Mouse (Mus musculus): ENCODE data around the gene Epb41l2.

The Epb41l2 gene

DNA sequence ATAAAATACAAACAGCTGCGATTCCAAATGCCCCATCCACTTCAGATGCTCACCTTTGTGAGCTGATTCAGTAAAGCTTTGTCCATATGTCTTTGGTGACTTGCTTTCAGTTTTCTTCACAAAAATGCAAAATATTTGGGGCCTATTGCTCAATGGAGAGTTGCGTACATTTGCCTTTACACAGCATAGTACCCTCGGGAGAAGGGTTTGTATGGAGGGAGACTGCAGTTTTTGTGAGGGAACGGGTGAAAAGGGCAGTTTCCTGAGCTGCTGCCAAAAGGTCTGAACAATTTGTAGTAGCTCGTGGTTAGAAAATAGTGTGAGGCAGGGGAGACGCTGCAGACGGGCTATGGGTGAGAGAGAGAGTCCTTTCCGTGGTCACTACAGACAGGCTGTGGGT lies 40.5 kb downstream of the Epb41l2 start:
- no peak for DNase-seq (ENCODE audit: low spot score in 2 of 2)

DNA sequence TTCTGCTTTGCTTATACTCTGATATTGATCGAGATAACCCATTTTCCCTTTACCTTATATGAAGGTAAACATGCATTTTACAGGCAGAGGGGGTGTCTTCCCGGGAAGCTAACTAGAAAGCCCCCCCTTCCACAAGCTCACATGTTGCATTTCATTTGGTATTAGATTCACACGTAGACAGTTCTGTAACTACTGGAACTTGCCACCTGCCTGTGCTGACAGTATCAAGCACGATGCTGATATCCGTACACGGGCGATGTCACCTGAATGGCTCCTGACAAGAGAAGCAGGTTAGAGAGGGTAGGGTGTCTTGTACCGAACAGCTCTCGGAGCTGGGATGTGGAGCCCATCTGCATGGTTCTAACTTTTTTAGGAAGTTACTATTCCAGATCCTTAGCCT lies 41.0 kb downstream of the Epb41l2 start:
- DNase-seq (ENCODE audit: low spot score in 2 of 2): no peak

DNA sequence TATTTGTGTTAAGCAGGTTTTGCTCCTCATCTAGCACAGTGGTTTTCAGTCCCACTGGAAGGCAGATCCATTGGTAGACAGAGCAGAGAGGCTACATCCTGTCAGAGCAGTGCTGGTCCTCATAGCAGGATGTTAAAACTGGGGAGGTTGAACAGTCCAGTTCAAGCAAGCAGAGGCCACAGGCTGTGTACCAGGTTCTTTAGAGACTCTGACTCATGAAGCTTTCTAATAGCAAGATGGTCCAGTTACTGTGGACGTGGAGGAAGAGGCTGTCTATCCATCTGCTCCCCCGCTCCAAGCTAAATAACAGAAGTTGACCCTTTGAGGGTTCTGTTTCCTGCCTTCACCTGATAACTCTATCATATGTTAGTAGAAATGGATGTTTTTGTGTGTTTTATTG lies 41.8 kb downstream of the Epb41l2 start:
- no peak for DNase-seq (ENCODE audit: low spot score in 2 of 2)

DNA sequence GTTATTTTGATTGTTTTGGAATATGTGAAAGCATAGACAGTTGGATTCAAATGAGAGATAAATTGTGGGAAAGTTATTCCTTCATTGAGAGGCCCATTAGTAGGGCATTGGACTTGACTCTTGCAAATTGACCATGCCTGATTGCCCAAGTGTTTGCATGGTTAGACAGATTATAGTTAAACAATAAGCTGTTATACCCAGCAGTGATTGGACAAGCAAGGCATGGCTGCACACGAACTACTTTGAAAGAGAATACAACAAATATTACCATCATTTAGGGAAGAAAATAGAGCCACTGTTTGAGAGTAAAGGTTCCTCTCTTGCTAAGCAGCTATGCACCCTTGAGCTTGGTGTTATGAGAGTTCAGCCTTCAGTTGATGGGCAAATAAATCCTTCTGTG lies 43.3 kb downstream of the Epb41l2 start:
- DNase-seq (ENCODE audit: low spot score in 2 of 2): no peak

DNA sequence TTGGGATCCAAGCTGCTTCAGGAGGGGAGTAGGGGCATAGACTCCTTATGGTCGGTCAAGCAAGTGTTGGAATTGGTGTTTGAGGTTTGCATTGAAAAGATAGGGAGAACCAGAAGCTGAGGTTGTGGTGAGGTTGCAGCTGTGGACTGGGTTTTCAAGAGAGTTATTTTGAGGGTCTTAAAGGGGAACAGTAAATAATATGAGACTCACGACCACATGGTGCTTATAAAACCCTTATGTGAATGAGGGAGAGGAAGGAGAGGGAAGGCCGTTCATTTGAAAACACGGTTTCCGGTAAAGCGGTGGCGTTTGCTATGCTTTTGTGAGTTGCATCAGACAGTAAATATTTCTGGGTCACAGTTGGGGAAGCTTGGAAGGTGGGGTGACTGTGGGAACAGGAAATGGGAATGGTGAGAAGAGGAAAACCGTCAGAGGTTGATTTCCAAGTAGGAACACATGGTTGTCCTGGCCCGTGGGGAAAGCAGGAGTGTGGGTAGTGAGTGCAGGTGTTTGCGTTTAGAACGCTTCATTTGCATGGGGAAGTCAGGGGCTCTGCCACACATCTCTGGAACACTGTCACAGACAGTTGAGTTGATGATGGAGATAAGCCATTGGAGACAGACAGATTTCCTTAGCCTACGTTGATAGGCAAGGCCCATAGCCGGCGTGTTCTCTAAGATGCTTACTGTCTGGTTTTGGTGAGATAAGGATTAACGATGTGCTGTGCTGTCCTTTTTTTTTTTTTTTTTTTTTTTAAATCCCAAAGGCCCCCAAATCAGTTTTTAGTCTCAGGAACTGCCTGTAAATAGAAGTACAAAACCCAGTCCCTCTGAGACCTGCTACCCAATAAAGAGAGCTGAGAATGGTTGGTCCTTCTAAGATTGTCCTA lies 44.5 kb downstream of the Epb41l2 start:
- no peak for DNase-seq (ENCODE audit: low spot score in 2 of 2)

DNA sequence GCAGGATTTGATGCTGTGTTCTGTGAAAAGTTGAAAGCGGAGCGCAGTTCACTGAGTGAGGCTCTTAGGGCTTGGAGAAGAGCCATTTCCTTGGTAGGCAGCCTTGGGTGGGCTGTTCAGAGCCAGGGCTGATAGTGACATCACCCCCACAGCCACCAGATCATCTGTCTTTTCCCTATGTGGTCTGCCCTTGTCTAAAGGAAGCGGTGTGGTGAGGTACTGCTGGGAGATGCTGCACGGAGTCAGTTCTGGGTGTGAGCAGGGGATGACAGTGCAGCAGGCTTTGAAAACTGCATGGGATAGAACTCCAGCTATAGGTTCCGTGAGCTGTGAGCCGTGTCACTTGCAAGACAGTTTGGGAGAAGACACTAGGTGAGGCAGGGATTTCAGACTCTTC lies 45.1 kb downstream of the Epb41l2 start:
- no peak for DNase-seq (ENCODE audit: low spot score in 2 of 2)

DNA sequence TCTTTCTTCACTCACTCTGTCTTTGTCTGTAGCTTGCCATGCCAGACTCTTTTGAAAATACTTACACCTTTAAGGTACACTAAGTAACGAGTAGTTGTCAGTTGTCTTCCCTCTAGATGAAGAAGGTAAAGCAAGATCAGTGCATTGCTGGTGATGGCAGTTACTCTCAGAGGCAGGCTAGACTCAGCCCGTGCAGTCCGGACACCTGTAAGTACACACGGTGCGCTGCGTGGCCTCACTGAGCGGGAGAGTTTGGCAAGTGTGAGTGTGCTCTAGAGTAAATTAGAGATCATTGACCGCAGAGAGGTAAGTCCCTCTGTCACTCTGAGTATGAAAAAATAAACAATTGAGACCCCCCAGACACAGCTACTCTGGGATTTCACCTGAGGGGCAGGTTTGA lies 46.0 kb downstream of the Epb41l2 start:
- no peak for DNase-seq (ENCODE audit: low spot score in 2 of 2)

DNA sequence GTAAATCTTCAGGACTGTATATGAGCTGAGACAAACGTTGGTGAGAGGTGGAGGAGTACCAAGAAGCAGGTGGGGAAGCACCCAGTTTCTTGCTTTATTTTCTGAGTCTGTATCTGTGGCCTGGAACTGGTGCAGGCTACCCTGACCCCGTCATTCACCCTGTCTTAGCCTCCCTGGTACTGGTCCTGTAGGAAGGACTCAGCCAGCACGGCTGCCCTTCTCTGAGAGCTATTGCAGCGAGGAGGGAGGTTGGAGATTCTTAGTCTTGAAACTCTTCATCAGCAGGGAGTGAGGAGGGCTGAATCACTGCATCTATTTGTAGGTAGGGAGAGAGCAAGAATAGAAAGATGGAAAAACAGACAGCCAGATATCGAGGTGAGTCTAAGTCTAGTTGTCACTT lies 47.1 kb downstream of the Epb41l2 start:
- DNase-seq (ENCODE audit: low spot score in 2 of 2): no peak

DNA sequence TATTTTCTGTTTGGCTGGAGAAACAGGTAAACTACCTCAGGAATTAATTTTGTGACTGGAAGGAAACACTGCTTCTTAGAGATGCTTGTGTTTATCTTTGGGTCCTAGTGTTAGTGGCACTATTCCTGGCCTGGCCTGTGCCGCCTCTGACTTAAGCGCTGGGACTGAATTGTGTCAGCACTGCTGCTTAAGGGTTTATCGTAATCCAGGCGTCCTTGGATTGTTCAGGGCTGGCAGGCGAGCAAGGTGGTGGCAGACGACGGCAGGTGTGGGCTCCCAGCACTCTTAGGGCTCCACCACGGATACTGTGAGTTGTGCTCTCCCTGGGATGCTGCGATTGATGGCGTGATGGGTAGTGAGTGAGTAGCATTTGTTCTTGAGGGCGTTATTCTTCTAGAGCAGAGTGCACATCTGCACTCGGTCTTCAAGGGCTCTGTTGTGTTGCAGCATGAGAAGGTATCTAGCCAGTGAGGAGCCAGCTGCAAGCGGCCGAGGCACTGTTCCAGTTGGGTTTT lies 48.6 kb downstream of the Epb41l2 start:
- DNase-seq (ENCODE audit: low spot score in 2 of 2): no peak

DNA sequence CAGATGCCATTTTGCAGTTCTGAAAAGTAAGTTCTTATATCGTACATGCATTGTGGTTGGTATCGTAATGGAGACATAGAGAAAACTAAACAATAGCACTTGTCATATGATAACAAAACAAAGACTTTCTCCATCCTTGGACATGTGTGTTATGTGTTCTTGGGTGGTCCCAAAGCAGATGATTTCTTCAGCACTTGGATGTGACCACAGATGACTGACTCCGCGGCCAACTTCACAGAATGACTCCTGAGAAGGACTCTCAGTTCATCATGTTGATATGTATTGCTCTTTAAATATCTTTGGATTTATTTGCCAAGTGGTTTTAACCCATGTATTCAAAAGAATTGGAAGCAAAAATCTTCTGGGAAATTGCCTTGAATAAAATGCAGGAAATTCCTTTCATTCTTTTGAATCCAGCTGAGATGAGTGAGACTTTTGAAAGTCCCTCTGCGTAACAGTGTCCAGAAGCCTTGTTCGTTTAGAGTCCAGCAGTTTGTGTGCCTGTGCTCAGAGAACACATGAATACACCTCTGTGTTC lies 52.3 kb downstream of the Epb41l2 start:
- DNase-seq (ENCODE audit: low spot score in 2 of 2): no peak

DNA sequence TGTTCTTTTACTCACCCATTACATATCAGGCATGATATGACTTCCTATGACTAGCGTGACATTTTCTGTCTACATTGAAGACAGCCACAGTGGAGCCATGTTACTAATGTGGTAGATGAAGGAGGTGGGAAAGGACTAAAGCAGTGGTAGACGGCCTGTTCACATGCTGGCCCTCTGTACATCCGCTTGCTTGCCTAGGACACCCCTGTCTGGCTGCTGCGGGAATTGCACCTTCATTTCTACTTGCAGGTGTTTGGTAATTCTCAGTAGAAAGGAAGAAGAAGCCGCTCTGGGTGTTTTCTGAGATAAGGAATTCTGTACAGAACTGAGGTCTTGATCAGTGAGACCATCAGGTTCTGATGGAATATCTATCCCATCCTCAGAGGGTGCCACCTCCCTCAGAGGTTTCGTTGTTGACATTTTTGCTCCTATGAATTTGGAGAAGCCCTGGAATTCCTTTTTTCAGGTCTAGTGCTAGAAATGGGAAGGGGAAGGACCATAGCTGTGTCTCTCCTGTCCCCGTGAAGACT lies 55.7 kb downstream of the Epb41l2 start:
- DNase-seq (ENCODE audit: low spot score in 2 of 2): no peak

DNA sequence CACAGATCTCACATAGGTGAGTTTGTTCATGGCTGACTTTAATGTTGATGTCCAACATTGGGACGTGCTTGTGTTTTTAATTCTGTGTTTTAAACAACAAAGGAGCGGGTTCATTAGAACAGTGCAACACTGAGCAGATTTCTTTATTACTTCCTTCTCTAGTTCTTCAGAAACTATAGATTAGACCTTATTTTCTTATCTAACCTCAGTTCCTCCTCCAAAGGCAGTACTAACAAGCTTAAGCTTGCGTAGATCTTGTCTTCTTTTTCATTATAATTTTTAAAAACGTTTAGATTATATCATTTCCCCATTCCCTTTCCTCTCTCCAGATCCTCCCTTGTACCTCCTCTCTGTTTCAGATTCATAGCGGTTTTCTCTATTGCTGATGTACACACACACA lies 57.1 kb downstream of the Epb41l2 start:
- no peak for DNase-seq (ENCODE audit: low spot score in 2 of 2)

DNA sequence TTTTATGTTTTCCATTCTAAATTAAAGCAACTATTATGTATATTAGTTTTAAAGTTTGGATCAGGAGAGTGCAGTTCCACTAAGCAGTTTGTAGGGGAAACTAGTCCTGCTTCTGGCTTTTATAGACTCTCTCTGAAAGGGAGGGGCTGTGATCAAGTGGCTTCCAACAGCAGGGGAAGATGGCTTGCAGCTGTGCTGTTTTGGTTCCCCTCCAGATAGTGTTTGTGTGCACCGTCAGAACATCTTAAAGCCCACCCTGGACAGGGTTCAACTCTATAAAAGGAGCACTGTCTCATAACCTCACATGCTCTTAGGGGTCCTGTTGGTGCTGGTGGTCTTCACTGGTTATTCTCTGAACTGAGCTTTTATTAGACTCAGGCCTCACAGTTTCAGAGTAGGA lies 66.5 kb downstream of the Epb41l2 start:
- DNase-seq (ENCODE audit: low spot score in 2 of 2): no peak

DNA sequence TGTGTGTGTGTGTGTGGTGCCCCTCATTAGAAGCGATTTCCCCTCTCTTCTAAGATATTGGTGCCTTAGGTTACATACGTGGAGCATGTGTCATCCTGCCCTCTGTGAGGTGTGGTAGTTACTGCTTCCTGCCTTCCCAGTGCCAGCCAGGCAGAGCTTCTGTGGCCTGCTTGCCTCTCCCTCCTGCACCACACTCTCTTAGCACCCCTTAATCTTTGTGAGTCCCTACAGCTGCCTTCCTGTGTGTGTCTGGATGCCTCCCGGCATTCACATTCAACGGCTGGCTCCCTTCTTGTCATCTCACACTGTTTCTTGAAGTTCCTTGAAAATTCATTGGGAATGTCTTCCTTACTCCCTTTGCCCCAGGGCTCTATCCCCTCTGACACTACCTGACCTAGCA lies 67.2 kb downstream of the Epb41l2 start:
- no peak for DNase-seq (ENCODE audit: low spot score in 2 of 2)

DNA sequence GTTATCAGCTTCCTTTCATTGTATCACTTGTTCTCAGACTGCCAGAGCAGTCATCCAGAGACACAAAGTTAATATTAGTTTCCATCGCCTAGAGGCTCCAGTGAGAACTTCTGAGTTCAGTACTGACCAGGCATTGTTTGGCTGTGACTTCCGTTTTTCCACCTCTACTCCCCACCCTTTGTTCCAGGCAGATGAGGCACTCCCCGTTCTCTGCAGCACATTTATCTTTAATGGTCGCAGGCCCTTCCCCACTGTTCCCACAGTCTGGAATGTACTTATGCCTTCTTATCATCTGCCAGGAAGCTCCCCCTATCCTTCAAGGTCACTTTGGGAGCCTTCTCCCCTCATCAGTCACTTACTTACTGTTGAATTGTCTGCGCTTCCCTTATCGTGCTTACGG lies 67.9 kb downstream of the Epb41l2 start:
- DNase-seq (ENCODE audit: low spot score in 2 of 2): no peak

DNA sequence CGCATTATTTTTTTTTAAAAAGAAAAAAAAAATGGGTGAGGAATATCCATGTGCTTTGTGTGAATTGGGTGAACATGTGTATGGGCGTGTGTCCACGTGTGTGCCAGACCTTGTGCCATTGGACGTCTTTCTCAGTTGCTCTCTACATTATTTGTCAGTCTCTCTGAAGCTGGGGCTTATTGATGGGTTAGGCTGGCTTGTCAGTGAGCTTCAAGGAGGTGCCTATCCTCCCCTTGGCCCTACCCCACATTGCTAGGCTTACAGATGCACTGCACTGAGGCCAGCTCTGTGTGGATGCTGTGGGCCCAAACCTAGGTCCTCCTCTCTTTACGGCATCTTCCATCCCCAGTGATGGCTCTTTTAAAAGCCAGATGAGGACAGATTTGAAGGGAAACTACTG lies 69.1 kb downstream of the Epb41l2 start:
- no peak for DNase-seq (ENCODE audit: low spot score in 2 of 2)

DNA sequence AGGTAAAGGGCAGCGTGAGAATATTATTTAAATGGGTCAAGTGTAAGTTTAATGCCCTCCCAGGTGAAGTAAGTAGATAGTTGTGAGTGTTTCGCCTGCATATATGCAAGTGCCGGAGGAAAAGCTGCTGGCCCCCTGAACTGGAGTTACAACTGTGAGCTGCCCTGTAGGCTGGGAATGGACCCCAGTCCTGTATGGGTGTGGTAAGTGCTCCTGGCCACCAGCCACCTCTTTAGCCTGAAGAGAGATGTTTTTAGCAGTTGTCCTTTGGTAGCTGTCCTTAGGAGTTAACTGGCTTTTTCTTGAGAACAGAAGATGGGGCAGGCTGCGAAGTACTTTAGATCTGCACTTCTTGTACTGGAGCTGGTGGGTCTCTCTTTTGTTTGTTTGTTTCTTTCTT lies 69.7 kb downstream of the Epb41l2 start:
- no peak for DNase-seq (ENCODE audit: low spot score in 2 of 2)

DNA sequence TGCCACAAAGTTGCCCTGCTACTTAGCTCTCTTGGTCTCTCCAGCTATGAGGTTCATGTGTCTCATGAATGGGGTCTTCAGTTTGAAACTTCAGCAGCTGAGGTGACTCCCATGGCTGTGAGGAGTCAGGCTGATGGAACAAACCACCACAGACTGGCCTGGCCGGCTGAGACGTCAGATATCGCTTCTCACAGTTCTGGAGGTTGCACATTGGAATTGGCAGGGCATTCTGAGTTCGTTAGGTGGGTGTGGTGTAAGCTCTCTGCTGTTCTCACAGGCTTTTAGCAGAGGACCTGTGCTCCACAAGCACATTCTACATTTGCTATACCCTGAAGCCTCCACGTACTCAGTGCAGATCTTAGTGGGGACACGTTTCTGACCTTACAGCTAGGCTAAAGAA lies 71.3 kb downstream of the Epb41l2 start:
- DNase-seq (ENCODE audit: low spot score in 2 of 2): no peak

DNA sequence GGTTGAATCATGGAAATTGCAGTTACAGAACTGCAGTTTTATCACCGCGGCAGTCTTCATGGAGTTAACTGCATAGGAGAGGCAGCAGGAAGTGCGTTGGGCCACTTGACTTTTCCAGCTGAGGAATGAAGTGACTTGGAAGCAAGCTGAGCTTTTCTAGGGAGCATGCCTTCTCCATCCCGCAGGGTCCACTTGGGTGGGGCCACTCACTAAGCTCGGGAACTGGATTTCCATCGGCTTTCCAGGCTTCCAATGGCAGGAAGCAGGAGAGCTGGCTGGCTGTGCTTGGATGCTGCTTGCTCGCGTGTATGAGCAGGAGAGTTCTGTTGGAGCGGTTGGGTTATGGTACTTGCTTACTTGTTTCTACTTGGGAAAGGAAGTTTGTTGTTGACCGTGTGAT lies 72.8 kb downstream of the Epb41l2 start:
- DNase-seq (ENCODE audit: low spot score in 2 of 2): no peak

DNA sequence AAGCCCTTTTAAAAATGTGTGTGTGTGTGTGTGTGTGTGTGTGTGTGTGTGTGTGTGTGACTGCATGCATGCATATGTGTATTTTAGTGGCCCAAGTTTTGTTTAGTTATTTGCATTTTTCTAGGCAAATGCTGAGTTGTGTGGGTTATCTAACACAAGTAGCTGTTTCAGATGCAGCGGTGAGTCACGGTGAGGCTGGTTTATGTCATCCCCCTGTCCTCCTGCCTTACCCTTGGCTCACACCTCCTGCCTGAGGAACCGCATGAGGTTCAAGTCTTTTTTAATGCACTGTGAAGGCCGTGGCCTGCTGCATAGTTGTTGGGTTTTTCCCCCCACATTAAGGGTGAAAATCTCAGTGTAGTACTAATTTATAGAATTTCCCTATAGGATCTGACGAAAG lies 73.3 kb downstream of the Epb41l2 start:
- no peak for DNase-seq (ENCODE audit: low spot score in 2 of 2)

DNA sequence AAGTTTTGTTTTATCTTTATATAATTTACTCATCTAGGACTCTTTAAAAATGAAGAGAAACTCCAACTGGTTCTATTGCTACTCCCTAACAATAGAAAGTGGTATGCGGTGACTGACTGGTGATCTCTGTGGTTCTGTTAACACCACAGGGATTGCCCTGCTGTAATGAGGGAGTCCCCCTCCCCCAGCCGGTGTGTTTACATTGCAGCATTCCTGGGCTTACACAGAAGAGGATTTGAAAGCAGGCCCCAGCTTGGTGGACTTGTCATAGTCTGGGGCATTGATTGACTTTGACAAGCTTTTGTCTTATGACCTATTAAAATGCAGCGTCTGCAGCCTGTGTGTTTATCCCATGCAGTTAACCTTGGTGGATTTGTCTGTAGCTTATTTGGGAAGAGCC lies 73.9 kb downstream of the Epb41l2 start:
- DNase-seq (ENCODE audit: low spot score in 2 of 2): no peak

DNA sequence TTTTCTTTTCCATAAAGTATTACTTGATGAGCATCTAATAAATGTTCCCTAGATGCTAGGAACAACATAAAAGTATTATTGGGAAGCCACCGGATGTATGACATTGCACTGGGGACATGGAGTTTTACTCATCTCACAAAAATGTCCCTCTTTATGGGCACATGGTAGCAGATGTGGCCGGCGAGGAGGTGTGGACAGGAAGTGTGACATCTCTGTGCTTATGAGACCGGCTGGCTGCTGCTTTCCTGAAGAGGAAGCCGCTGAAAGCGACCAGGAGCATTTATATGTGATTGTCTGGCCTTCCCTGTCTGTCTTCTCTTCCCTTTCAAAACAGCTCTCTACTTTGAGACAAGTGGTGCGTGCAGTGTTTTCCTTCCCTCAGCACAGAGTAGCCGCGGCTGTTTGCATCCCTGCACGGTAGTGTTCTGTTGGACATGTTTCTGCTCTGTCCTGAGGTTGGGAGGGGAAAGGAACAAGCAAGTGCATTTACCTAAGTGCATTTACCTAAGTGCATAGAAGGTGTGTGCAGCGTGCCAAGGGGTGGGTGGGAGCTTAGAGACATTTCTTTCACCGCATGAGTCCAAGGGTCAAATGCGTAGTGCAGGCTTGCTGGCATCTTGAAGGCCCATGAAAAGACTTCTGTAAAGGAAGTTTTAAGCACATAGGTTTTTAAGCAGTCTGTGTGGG lies 74.9 kb downstream of the Epb41l2 start:
- no peak for DNase-seq (ENCODE audit: low spot score in 2 of 2)

Data from frontal cortex, postnatal 14 days (tissue).